In the genomic region with DNA sequence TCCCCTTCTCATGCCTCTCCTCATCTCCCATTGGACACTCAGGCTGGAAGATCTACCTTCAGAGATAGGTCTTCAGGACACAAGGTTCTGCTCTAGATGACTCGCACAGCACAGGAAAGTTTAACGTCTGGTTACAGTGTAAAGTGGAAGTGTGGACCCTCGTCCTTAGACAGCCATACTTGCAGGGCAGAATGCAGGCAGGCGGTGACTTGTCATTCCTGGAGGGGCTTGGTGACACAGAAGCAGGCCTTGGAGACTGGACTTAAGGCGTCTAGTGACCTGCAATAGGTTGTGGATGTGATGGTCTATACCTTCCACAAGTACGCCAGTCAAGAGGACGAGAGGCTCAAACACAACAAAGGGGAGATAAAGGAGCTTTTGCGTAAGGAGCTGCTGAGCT, we compare ENCODE assay signal across 28 mouse cellular contexts. TPM values are rescaled to one million over a fixed set of nuclear protein-coding genes. Genes with fewer than 3 reads are reported as not detected.
A peak's percentile ranks its signal among the peaks of the same experiment; 100 is the strongest.
DNase-seq lines count a peak whose midpoint lies in the region; ATAC-seq and TF ChIP-seq lines count a peak whose summit lies in the region.
"Had no signal": no experiment of that assay in that cellular context is flagged by ENCODE, and none has a peak within 500 bp of the region (broad histone marks: within the 10 kb centered on the region; RNA-seq: fewer than 3 reads in every experiment).

A gene (plus strand): TSS at position 301 of the 400 bp plus-strand sequence.

- H3K4me2 ChIP-seq in intestine, embryonic 15.5 days (replicated peaks), result no peak within 1 kb of the TSS
- H3K4me2 ChIP-seq: heart, embryonic 13.5 days; hindbrain, embryonic 12.5 days; limb, embryonic 13.5 days; midbrain, embryonic 15.5 days; neural tube, embryonic 15.5 days had no signal

- H3K9ac ChIP-seq in intestine, embryonic 15.5 days, result no peak within 1 kb of the TSS
- H3K9ac ChIP-seq: heart, embryonic 13.5 days; hindbrain, embryonic 12.5 days; limb, embryonic 13.5 days; midbrain, embryonic 15.5 days; neural tube, embryonic 15.5 days had no signal

- no peaks in the 10 kb centered on the region for H3K36me3 ChIP-seq in heart, embryonic 10.5 days
- H3K36me3 ChIP-seq in spleen, adult 2 months (ENCODE audit: control insufficient read depth, insufficient read depth, low read length), result no peaks in the 10 kb centered on the region
- no peaks in the 10 kb centered on the region for H3K36me3 ChIP-seq in intestine, embryonic 15.5 days
- H3K36me3 ChIP-seq: forebrain, embryonic 10.5 days; heart, embryonic 13.5 days; hindbrain, embryonic 12.5 days; limb, embryonic 13.5 days; midbrain, embryonic 15.5 days; neural tube, embryonic 15.5 days had no signal

- ATAC-seq in intestine, embryonic 15.5 days, result no peak
- ATAC-seq: forebrain, embryonic 16.5 days; midbrain, embryonic 15.5 days had no signal

- no peak for DNase-seq in heart, embryonic 10.5 days (ENCODE audit: low spot score)
- no peak for DNase-seq in heart, postnatal 25 days (ENCODE audit: low spot score)
- no peak for DNase-seq in spleen, adult 2 months (ENCODE audit: low read depth in 1 of 2, low spot score in 2 of 2)
- no peak for DNase-seq in spleen, adult 18-20 months
- peak; percentile 31 for DNase-seq in naive thymus-derived CD4-positive, alpha-beta T cell, adult 2 months (ENCODE audit: low read depth)
- no peak for DNase-seq in adrenal gland, postnatal 14 days
- DNase-seq: adrenal gland, postnatal 25 days; cerebellum, adult 18-20 months; gastrocnemius, postnatal 14 days; heart, adult 18-20 months; heart, postnatal 14 days; kidney, adult 18-20 months; kidney, postnatal 4 days; layer of hippocampus, adult 9-11 months; lung, adult 18-20 months had no signal

- intact Hi-C loops in heart, postnatal 25 days (cut with DNase I), result loop anchor here (5.0 kb wide), 1 partner anchor 48 kb away; no protein-coding TSS in a partner anchor

- no peaks in the 10 kb centered on the region for H3K27me3 ChIP-seq in heart, embryonic 10.5 days (ENCODE audit: insufficient read depth, poor library complexity, severe bottlenecking)
- no peaks in the 10 kb centered on the region for H3K27me3 ChIP-seq in spleen, adult 2 months (ENCODE audit: control insufficient read depth, insufficient read depth, low read length)
- H3K27me3 ChIP-seq in intestine, embryonic 15.5 days (replicated peaks), result no peaks in the 10 kb centered on the region
- H3K27me3 ChIP-seq: heart, embryonic 13.5 days; hindbrain, embryonic 12.5 days; limb, embryonic 13.5 days; midbrain, embryonic 15.5 days; neural tube, embryonic 15.5 days had no signal

- H3K9me3 ChIP-seq in heart, embryonic 10.5 days, result no peaks in the 10 kb centered on the region; the same call in 1 of the 2 replicates
- H3K9me3 ChIP-seq in intestine, embryonic 15.5 days, result no peaks in the 10 kb centered on the region
- H3K9me3 ChIP-seq: forebrain, embryonic 10.5 days; hindbrain, embryonic 12.5 days; midbrain, embryonic 15.5 days; neural tube, embryonic 15.5 days had no signal

- no peak for TF ChIP-seq POLR2A in spleen, adult 2 months (IDR thresholded peaks at IDR 0.05; ENCODE audit: low read depth, low read length)

- peaks cover 7% of the 10 kb centered on the region; the same call in 1 of the 2 replicates for H3K4me1 ChIP-seq in heart, embryonic 10.5 days
- peaks cover 37% of the 10 kb centered on the region; the same call in 1 of the 2 replicates for H3K4me1 ChIP-seq in spleen, adult 2 months (ENCODE audit: control insufficient read depth, insufficient read depth, insufficient read length)
- H3K4me1 ChIP-seq in intestine, embryonic 15.5 days (replicated peaks), result peaks cover 12% of the 10 kb centered on the region
- H3K4me1 ChIP-seq: hindbrain, embryonic 12.5 days; midbrain, embryonic 15.5 days; neural tube, embryonic 15.5 days had no signal

- WGBS in heart, embryonic 10.5 days, result 75% methylated on average over 8 of the region's 8 CpGs
- WGBS in spleen, adult 2 months, result 79% methylated on average over 8 of the region's 8 CpGs
- WGBS in intestine, embryonic 15.5 days, result 89% methylated on average over 8 of the region's 8 CpGs

- H3K27ac ChIP-seq in heart, embryonic 10.5 days, result peak within 1 kb of the TSS; percentile 64; the same call in 1 of the 2 replicates
- H3K27ac ChIP-seq in spleen, adult 2 months (ENCODE audit: insufficient read depth, low read length), result peak within 1 kb of the TSS; percentile 49
- no peak within 1 kb of the TSS for H3K27ac ChIP-seq in intestine, embryonic 15.5 days
- H3K27ac ChIP-seq: forebrain, embryonic 10.5 days; heart, embryonic 13.5 days; hindbrain, embryonic 12.5 days; limb, embryonic 13.5 days; midbrain, embryonic 15.5 days; neural tube, embryonic 15.5 days had no signal

- H3K4me3 ChIP-seq in heart, embryonic 10.5 days, result no peak within 1 kb of the TSS
- no peak within 1 kb of the TSS for H3K4me3 ChIP-seq in spleen, adult 2 months (ENCODE audit: extremely low read depth, insufficient read depth, insufficient read length)
- no peak within 1 kb of the TSS for H3K4me3 ChIP-seq in intestine, embryonic 15.5 days (replicated peaks)
- H3K4me3 ChIP-seq: forebrain, embryonic 10.5 days; heart, embryonic 13.5 days; hindbrain, embryonic 12.5 days; limb, embryonic 13.5 days; midbrain, embryonic 15.5 days; neural tube, embryonic 15.5 days had no signal

- no peak for TF ChIP-seq CTCF in spleen, adult 2 months (IDR thresholded peaks at IDR 0.05; ENCODE audit: extremely low read depth, insufficient read depth, insufficient read length, insufficient replicate concordance)

RNA-seq across cellular contexts. Expression of the gene that starts here (rescaled TPM):
- not detected in 2 replicates for polyA plus RNA-seq in heart, embryonic 10.5 days (2016; fragmentation: Nextera tagmentation; extraction: Ambion mirVana)
- total RNA-seq in heart, postnatal 25 days (2021), result not detected
- polyA plus RNA-seq in spleen, adult 2 months (2012; rRNA removed), result not detected in 2 replicates
- not detected in 2 replicates for total RNA-seq in adrenal gland, postnatal 14 days (2021)
- polyA plus RNA-seq in intestine, embryonic 15.5 days (2015; fragmentation: Nextera tagmentation; extraction: Ambion mirVana), result not detected in 2 replicates
- total RNA-seq: adrenal gland, postnatal 25 days; gastrocnemius, postnatal 14 days; heart, adult 18-20 months; heart, postnatal 14 days; left cerebral cortex, adult 18-20 months; left cerebral cortex, postnatal 25 days had no signal
- polyA plus RNA-seq: CD4-positive, CD25-positive, alpha-beta regulatory T cell, adult 4 months; forebrain, embryonic 10.5 days; forebrain, embryonic 16.5 days; heart, embryonic 13.5 days; hindbrain, embryonic 12.5 days; kidney, embryonic 16.5 days; limb, embryonic 13.5 days; midbrain, embryonic 15.5 days; neural tube, embryonic 15.5 days; small intestine, adult 2 months had no signal
